Mouse (Mus musculus): ENCODE measurements at regions not wholly inside any gene's neighbourhood (a gene's known extent, or its start where the extent isn't known, plus 50 kb on each side); places are given as distances from the start of the nearest gene placed in this dataset.
"Not testable (repeated sequence)": the region's sequence is repeated elsewhere in the genome, so short reads cannot be mapped to it uniquely, and the experiment has no call there.

DNA sequence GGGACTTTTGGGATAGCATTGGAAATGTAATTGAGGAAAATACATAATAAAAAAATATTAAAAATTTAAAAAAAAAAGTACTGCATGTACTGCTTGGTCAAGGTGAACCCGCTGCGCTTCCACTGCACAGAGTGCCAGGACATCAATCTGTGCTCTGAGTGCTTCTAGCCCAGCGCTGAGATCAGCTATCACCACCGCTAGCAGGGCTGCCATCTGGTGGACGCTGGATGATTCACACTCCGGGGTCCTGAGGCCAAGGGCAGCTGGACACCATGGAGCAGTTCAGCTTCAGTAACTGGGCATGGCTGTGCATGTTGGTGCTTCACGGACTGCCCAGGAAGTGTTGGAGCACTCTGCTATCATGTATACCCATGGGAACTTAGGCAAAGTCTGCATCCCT is 102.1 kb upstream of the Syn3 start:
- not testable (repeated sequence) for TF ChIP-seq POLR2A (IDR thresholded peaks at IDR 0.05; ENCODE audit: low read depth, low read length); CTCF (IDR thresholded peaks at IDR 0.05; ENCODE audit: extremely low read depth, insufficient read length, insufficient replicate concordance, low read depth, low read length)

All from small intestine, adult 2 months (tissue).